Comparison of ENCODE assay signal across 20 mouse cellular contexts in the genomic region with DNA sequence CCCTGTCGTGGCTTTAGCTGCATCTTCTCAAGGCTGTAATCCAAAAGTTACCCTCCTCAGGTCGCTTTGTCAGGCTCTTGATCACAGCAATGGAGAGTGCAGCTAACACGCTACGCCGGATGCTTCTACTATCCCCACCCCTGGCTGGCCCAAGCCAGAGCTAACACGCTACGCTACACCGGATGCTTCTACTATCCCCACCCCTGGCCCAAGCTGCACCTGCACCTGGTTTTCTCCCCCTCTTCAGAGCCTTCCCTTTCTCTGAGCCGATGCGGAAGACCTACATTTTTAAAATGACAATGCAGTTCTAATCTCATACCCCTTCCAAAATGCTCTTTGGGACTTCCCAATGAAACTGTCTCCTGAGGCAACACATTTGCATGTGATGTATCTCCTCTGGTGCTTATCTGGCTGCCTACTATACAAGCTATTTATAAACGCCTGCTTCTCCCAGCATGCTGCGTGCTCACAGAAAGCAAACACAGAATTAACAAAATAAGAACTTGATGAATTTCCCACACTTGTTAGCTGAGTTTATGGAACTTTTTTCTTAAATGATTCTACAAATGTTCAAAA. TPM values are rescaled to one million over a fixed set of nuclear protein-coding genes. Genes with fewer than 3 reads are reported as not detected.
A peak's percentile ranks its signal among the peaks of the same experiment; 100 is the strongest.
DNase-seq lines count a peak whose midpoint lies in the region; ATAC-seq lines count a peak whose summit lies in the region.
"Not testable (repeated sequence)": the region's sequence is repeated elsewhere in the genome, so short reads cannot be mapped to it uniquely, and the experiment has no call there.
"Had no signal": no experiment of that assay in that cellular context is flagged by ENCODE, and none has a peak within 500 bp of the region (broad histone marks: within the 10 kb centered on the region; RNA-seq: fewer than 3 reads in every experiment).

No protein-coding gene starts in this region.

- H3K27me3 ChIP-seq in heart, embryonic 11.5 days (ENCODE audit: control insufficient read depth, insufficient read depth, low read length); hindbrain, embryonic 12.5 days: not testable (repeated sequence)

- not testable (repeated sequence) for H3K4me3 ChIP-seq in heart, embryonic 11.5 days (ENCODE audit: low read depth, low read length); hindbrain, embryonic 12.5 days

- not testable (repeated sequence) for H3K36me3 ChIP-seq in heart, embryonic 11.5 days (ENCODE audit: control insufficient read depth, insufficient read depth, low read length); hindbrain, embryonic 12.5 days

- ATAC-seq in common myeloid progenitor, adult 5-6 weeks (replicated peaks; ENCODE audit: low read depth, poor library complexity, severe bottlenecking) = peak; percentile 33
- ATAC-seq in heart, embryonic 11.5 days (replicated peaks; ENCODE audit: insufficient number of reproducible peaks, low FRiP score, low TSS enrichment) = not testable (repeated sequence)
- 0 out of 2 replicates have a peak, but pooled peaks have one; percentile 42 for ATAC-seq in hindbrain, embryonic 12.5 days (ENCODE audit: low FRiP score)

- not testable (repeated sequence) for H3K9me3 ChIP-seq in heart, embryonic 11.5 days (replicated peaks; ENCODE audit: control insufficient read depth, low read length); hindbrain, embryonic 12.5 days (replicated peaks)

- peaks cover 15% of the 10 kb centered on the region for H3K4me1 ChIP-seq in heart, embryonic 11.5 days (ENCODE audit: control insufficient read depth, insufficient read depth, low read length)
- H3K4me1 ChIP-seq in hindbrain, embryonic 12.5 days = not testable (repeated sequence)

- peak overlapping the region; percentile 42 for H3K4me2 ChIP-seq in heart, embryonic 11.5 days
- not testable (repeated sequence) for H3K4me2 ChIP-seq in hindbrain, embryonic 12.5 days (replicated peaks)

- WGBS in heart, embryonic 11.5 days (ENCODE audit: insufficient replicate concordance) = 44% methylated on average over 12 of the region's 12 CpGs
- WGBS in hindbrain, embryonic 12.5 days = 72% methylated on average over 12 of the region's 12 CpGs

- H3K9ac ChIP-seq in heart, embryonic 11.5 days (ENCODE audit: low read depth, low read length); hindbrain, embryonic 12.5 days: not testable (repeated sequence)

- DNase-seq in CD4-positive, CD25-positive, alpha-beta regulatory T cell, adult 2 months (ENCODE audit: low read depth, low spot score) = peak; percentile 66
- DNase-seq in kidney, adult 18-20 months = peak; percentile 2
- DNase-seq in naive thymus-derived CD4-positive, alpha-beta T cell, adult 2 months (ENCODE audit: low read depth) = peak; percentile 63
- peak; percentile 21 for DNase-seq in testis, postnatal 10 days (ENCODE audit: low spot score)
- peak; percentile 65 to 83 for DNase-seq in thymus, postnatal 36 days

- H3K27ac ChIP-seq in heart, embryonic 11.5 days (ENCODE audit: low read depth, low read length) = peak overlapping the region; percentile 64
- not testable (repeated sequence) for H3K27ac ChIP-seq in hindbrain, embryonic 12.5 days

RNA-seq across cellular contexts. Expression of a gene that starts 24.4 kb away (rescaled TPM):
- total RNA-seq in common myeloid progenitor, adult 5-6 weeks (2017) = 0.59 and 1.2 TPM in 2 replicates
- polyA plus RNA-seq in heart, embryonic 11.5 days (2014; fragmentation: Nextera tagmentation; extraction: Ambion mirVana) = 8.2 and 12.1 TPM in 2 replicates
- 9.7 and 12.0 TPM in 2 replicates for polyA plus RNA-seq in hindbrain, embryonic 12.5 days (2016; fragmentation: Nextera tagmentation; extraction: Ambion mirVana)

RNA-seq across cellular contexts. Expression of a gene that starts 50.3 kb away (rescaled TPM):
- total RNA-seq in common myeloid progenitor, adult 5-6 weeks (2017) = not detected in 2 replicates
- polyA plus RNA-seq in heart, embryonic 11.5 days (2014; fragmentation: Nextera tagmentation; extraction: Ambion mirVana) = not detected in 2 replicates
- polyA plus RNA-seq in hindbrain, embryonic 12.5 days (2016; fragmentation: Nextera tagmentation; extraction: Ambion mirVana) = 0.13 TPM in 1 of 2 replicates, not detected in the other
- total RNA-seq: adrenal gland, postnatal 25 days; gastrocnemius, adult 18-20 months; heart, postnatal 25 days; left cerebral cortex, adult 18-20 months; left cerebral cortex, postnatal 4 days; MEL had no signal
- polyA plus RNA-seq: C2C12; embryonic facial prominence, embryonic 15.5 days; forebrain, embryonic 16.5 days; gonadal fat pad, adult 2 months; midbrain, embryonic 14.5 days; stomach, postnatal 0 days had no signal

Comparison
In these comparisons a context has a peak if more than half of its experiments do, and no peak if none do; other contexts are left out.
1. DNase-seq: peak in every context shown above with its lines; median percentile 74 in thymus, postnatal 36 days; 66 in CD4-positive, CD25-positive, alpha-beta regulatory T cell, adult 2 months; 63 in naive thymus-derived CD4-positive, alpha-beta T cell, adult 2 months; 21 in testis, postnatal 10 days; 2 in kidney, adult 18-20 months.